Mouse (Mus musculus) cerebellum, postnatal 14 days (tissue): ENCODE measurements around the gene En1.
A peak's percentile ranks its signal among the peaks of the same experiment; 100 is the strongest.

Source experiments
- DNase-seq, 2 experiments: peaks; one replicate each; pipeline ENCODE4 v3.0.0; 2021; ENCODE audit warnings: mixed read lengths in 2 of 2

Gene En1

DNA sequence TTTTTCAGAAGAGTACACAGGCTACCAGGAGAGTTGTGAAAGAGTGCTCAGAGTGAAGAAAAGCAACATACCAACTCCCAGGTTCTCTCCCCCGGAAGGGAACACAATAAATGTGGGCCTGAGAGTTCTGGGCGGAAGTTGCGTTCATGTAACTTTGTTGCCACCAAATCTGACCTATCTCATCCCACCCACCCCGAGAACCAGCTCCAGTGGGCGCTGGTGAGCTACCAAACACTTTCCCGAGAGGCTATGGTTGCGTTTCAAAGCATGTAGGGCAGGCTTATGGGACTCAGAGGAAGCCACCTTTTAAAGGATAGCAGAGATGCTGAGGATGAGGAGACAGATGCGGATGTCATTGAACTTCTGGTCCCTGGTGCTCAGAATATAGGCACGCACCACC lies 26.6 kb downstream of the En1 start:
- DNase-seq, result no peak

GRCm38 (mm10) chr1:120643380-120643779 lies 41.2 kb downstream of the En1 start:
- peak in 1 of 2 experiments; percentile 9 for DNase-seq

- DNase-seq, result no peak
Observed at GRCm38 (mm10) chr1:120643848-120644711, 41.9 kb downstream of the En1 start.

GRCm38 (mm10) chr1:120644755-120645154 lies 42.5 kb downstream of the En1 start:
- no peak for DNase-seq

GRCm38 (mm10) chr1:120650068-120650467 lies 47.9 kb downstream of the En1 start:
- DNase-seq, result no peak

- DNase-seq, result no peak
Observed at GRCm38 (mm10) chr1:120651997-120652396, 49.8 kb downstream of the En1 start.

- DNase-seq, result peak; percentile 32 to 50
Observed at GRCm38 (mm10) chr1:120654950-120655396, 52.8 kb downstream of the En1 start.
